Mouse (Mus musculus) heart, postnatal 0 days (tissue): ENCODE results near the gene Slc6a19. TPM values are rescaled to one million over a fixed set of nuclear protein-coding genes. Genes with fewer than 3 reads are reported as not detected.

ENCODE experiments used
- ATAC-seq: fragments of 200-750 bp; cut with Nextera tagmentation; 2 replicates; pipeline ENCODE4 v1.8.0; 2017; ENCODE audit warnings: low read depth, moderate number of reproducible peaks, moderate library complexity; ENCODE audit not compliant: insufficient read depth
- DNase-seq: peaks from one replicate; pipeline ENCODE4 v3.0.0-alpha.2; 2016; ENCODE audit warnings: low spot score
- H3K27ac ChIP-seq: fragments of 300-500 bp; sonication (generic); 2 replicates; pipeline ENCODE4 v1.5.1; 2014; ENCODE audit warnings: low read depth, mild to moderate bottlenecking
- H3K27me3 ChIP-seq: fragments of 300-500 bp; sonication (generic); 2 replicates; pipeline ENCODE4 v1.6.1; 2014; ENCODE audit warnings: low read length, mixed read lengths; ENCODE audit not compliant: control insufficient read depth, insufficient read depth
- H3K36me3 ChIP-seq: fragments of 300-500 bp; sonication (generic); replicated peaks from 2 replicates; pipeline ENCODE4 v1.6.1; 2014; ENCODE audit warnings: low read length, mixed read lengths; ENCODE audit not compliant: control insufficient read depth, insufficient read depth
- H3K4me1 ChIP-seq: fragments of 300-500 bp; sonication (generic); 2 replicates; pipeline ENCODE4 v1.6.1; 2014; ENCODE audit warnings: antibody characterized with exemption; ENCODE audit not compliant: control insufficient read depth, insufficient read depth
- H3K4me2 ChIP-seq: fragments of 300-500 bp; sonication (generic); 2 replicates; pipeline ENCODE4 v1.6.1; 2014; ENCODE audit warnings: low read depth, mild to moderate bottlenecking, low read length, moderate library complexity
- H3K4me3 ChIP-seq: fragments of 300-500 bp; sonication (generic); 2 replicates; pipeline ENCODE4 v1.5.1; 2014; ENCODE audit warnings: low read depth, low read length
- H3K9ac ChIP-seq: fragments of 300-500 bp; sonication (generic); replicated peaks from 2 replicates; pipeline ENCODE4 v1.6.1; 2014; ENCODE audit warnings: low read depth, low read length, mixed read lengths
- H3K9me3 ChIP-seq: fragments of 300-500 bp; sonication (generic); replicated peaks from 2 replicates; pipeline ENCODE4 v1.6.1; 2016; ENCODE audit warnings: low read length; ENCODE audit not compliant: control insufficient read depth
- CTCF ChIP-seq: IDR thresholded peaks from 2 replicates; pipeline ENCODE4 v1.5.1; 2016; ENCODE audit warnings: antibody characterized with exemption, control low read depth, low read depth
- EP300 ChIP-seq: IDR thresholded peaks from 2 replicates; pipeline ENCODE4 v1.6.1; 2016; ENCODE audit warnings: antibody characterized with exemption, low read depth
- WGBS: fragments of 180-500 bp; shearing (Covaris S2); extraction: QIAGEN DNeasy Blood & Tissue Kit; methylation state at CpG from one replicate; pipeline ENCODE4 v1.1.7; 2014; 5-methylcytosine and 5-hydroxymethylcytosine counted together
- polyA plus RNA-seq: library from polyadenylated mRNA; unstranded; fragments of >200 nt; fragmentation: Nextera tagmentation; extraction: Ambion mirVana; gene quantifications from 2 replicates; pipeline ENCODE4 v1.2.1, GENCODE M21; 2015
- total RNA-seq: library from RNA; depleted of rRNA; stranded (reverse); fragments of >200 nt; gene quantifications from 2 replicates; pipeline ENCODE4 v1.2.3, GENCODE M21; 2014; ENCODE audit warnings: low replicate concordance

Gene Slc6a19
- total and polyA plus RNA-seq, 2 experiments from 2014 or later = not detected

DNA sequence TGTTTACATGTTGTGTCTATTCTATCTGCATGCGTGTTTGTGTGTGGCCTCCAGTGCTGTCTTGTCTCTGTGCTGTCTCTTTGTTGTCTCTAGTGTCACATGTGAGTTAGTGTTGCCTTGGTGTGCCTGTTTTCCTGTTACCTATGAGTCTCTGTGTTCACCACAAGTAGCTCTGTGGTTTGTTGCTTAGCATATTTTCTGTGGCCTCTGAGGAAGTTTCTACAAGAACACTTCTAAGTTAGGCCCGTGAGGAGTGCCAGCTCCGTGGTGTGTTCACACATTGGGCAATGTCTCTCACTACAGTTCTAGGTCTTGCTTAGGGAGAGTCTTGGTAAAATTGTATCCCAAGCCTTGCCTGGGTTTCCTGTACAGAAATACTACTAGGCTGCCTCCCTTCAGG is 32.3 kb upstream of the Slc6a19 start:
- ATAC-seq = no peak
- no peak overlapping the region for H3K9ac ChIP-seq
- no peaks in the 10 kb centered on the region for H3K9me3 ChIP-seq
- no peaks in the 10 kb centered on the region for H3K36me3 ChIP-seq
- H3K27ac ChIP-seq = peak overlapping the region; percentile 22; the same call in 1 of the 2 replicates
- TF ChIP-seq EP300 (no peak), CTCF (no peak)
- peaks cover 22% of the 10 kb centered on the region for H3K4me1 ChIP-seq
- no peaks in the 10 kb centered on the region for H3K27me3 ChIP-seq
- H3K4me3 ChIP-seq = no peak overlapping the region
- 83% methylated on average over 3 of the region's 3 CpGs for WGBS
- no peak for DNase-seq
- no peak overlapping the region for H3K4me2 ChIP-seq

DNA sequence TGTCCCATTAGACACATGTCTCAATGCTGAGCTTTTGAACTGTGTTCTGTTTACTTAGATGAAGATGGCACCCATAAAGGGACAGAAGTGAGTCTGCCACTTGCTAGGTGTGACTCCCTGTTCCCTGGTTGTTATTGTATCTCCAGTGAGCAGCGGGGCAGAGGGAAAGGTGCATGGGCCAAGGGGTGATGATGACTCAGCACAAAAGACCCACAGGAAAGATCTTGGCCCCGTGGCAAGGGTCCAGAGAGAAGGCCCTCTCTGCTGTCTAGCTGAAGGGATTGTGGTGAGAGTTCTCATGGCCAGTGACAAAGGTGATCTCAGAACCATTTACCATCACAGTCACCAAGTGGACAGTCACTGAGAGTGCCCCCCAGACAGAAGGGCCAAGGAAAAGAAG is 31.3 kb upstream of the Slc6a19 start:
- DNase-seq (no peak), ATAC-seq (no peak)
- H3K9ac ChIP-seq = no peak overlapping the region
- H3K27ac ChIP-seq = no peak overlapping the region
- H3K9me3 ChIP-seq = no peaks in the 10 kb centered on the region
- WGBS = 72% methylated on average over 2 of the region's 2 CpGs
- no peaks in the 10 kb centered on the region for H3K27me3 ChIP-seq
- TF ChIP-seq CTCF (no peak), EP300 (no peak)
- H3K4me2 ChIP-seq = no peak overlapping the region
- H3K36me3 ChIP-seq = no peaks in the 10 kb centered on the region
- H3K4me3 ChIP-seq = no peak overlapping the region
- H3K4me1 ChIP-seq = peaks cover 22% of the 10 kb centered on the region

DNA sequence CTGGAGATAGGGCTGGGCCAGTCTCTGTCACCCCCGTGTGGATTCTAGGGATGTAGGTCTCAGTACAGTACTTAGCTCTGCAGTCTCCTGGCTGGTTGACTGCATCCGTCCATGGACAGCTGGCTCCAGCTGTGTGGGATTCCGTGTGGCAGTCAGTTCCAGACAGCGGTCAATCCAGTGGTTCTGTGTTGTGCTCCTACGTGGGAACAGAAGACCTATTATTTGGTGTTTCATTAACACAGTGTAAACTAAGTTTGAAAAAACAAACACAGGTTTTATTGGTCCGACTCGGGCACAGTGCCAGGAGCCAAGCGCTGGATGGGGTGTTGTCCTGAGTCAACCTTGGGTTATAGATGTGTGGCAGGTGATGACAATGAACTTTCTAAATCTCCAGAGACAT is 30.6 kb upstream of the Slc6a19 start:
- H3K27ac ChIP-seq = no peak overlapping the region
- no peak for ATAC-seq
- H3K27me3 ChIP-seq = no peaks in the 10 kb centered on the region
- H3K9ac ChIP-seq = no peak overlapping the region
- no peaks in the 10 kb centered on the region for H3K9me3 ChIP-seq
- no peak overlapping the region for H3K4me2 ChIP-seq
- TF ChIP-seq EP300 = no peak
- TF ChIP-seq CTCF = no peak
- DNase-seq = no peak
- WGBS = 80% methylated on average over 8 of the region's 8 CpGs
- H3K4me3 ChIP-seq = no peak overlapping the region
- no peaks in the 10 kb centered on the region for H3K36me3 ChIP-seq
- peaks cover 22% of the 10 kb centered on the region for H3K4me1 ChIP-seq

DNA sequence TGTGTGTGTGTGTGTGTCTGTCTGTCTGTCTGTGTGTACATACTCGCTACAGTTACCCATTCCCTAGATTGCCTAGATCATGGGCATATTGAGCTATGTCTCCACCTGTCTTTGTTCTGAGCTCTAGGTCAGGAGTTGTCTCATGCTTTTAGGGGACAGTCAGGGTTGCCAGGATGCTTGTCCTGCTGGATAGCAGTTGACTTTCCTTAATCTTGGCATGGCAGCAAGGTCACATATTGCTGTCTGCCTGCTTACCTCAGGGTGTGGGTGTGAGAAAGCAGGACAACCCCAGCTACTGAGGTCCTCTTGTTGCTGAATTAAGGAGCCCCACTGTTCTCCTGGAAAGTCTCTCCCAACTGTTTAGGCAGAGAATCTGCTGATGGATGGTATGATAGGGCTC is 29.7 kb upstream of the Slc6a19 start:
- no peak overlapping the region for H3K9ac ChIP-seq
- H3K4me1 ChIP-seq = peaks cover 30% of the 10 kb centered on the region
- H3K36me3 ChIP-seq = no peaks in the 10 kb centered on the region
- WGBS = 92% methylated on average over 1 of the region's 1 CpGs
- H3K9me3 ChIP-seq = no peaks in the 10 kb centered on the region
- no peak for TF ChIP-seq CTCF
- TF ChIP-seq EP300 = no peak
- DNase-seq (no peak), ATAC-seq (no peak)
- no peak overlapping the region for H3K4me3 ChIP-seq
- 0 out of 2 replicates have a peak overlapping the region, but pooled peaks have one; percentile 3 for H3K27ac ChIP-seq
- H3K4me2 ChIP-seq = peak overlapping the region; percentile 79
- H3K27me3 ChIP-seq = no peaks in the 10 kb centered on the region

DNA sequence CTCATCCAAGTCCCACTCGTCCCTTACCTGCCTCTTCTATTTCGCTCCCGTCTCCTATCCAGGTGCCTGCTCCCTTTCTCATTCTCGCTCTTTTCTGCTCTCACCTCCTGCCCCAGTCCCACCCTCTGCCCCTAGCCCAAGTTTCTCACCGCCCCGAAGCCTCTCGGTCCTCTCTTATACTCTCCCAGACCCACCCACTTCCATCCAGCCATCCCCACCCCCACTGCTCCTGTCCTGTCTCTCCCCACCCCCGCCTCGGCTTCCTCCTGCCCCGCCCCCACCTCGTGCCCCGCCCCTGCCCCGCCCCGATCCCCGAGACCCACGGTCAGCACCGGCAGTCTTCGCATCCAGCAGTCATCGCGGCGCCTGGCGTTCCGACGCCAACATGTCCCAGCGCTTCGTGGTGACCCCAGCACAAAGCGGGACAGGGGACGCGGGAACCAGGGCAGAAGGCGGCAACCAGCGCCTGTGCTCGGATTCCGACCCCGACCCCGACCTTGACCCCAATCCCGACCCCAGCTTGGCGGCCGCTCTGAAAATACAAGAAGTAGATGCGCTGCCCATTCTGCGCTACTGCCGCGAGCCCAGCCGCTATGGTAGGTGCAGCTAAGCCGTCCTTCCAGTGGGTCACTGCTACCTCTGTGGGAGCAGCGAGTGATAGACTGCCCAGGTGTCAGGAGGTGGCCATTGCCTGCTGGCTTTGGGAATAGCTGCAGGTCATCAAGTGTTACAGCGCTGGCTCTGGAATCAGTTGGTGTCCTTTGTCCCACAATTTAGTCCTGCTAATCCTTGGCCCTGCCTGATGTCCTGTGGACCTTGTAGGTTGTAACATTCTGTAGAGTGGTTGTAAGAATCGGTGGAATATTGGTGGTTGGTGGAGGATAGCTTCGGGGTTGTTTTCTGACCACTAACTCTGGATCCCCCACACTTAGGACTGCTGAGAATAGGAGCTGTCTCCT is 28.4 kb upstream of the Slc6a19 start, which contains the start of gene Slc12a7:
Gene Slc12a7, plus strand, starts transcription at position 353 of the 959 bp plus-strand sequence.
- ATAC-seq = peak; percentile 65
- H3K4me3 ChIP-seq = peak within 1 kb of the TSS; percentile 46
- WGBS = 7% methylated on average over 43 of the region's 48 CpGs
- no peaks in the 10 kb centered on the region for H3K9me3 ChIP-seq
- peak within 1 kb of the TSS; percentile 59 for H3K9ac ChIP-seq
- TF ChIP-seq EP300 (no peak), CTCF (no peak)
- DNase-seq = peak; percentile 60
- peak within 1 kb of the TSS; percentile 56 for H3K27ac ChIP-seq
- no peaks in the 10 kb centered on the region for H3K36me3 ChIP-seq
- H3K4me2 ChIP-seq = peak within 1 kb of the TSS; percentile 79
- H3K4me1 ChIP-seq = peaks cover 39% of the 10 kb centered on the region
- no peaks in the 10 kb centered on the region for H3K27me3 ChIP-seq
